Mouse (Mus musculus): ENCODE measurements around the gene Ccnjl.

The Ccnjl gene

GRCm38 (mm10) chr11:43518821-43519220 is 9.8 kb upstream of the Ccnjl start:
- DNase-seq (ENCODE audit: inconsistent age in 2 of 2, low spot score in 1 of 2), result no peak

- DNase-seq (ENCODE audit: inconsistent age in 2 of 2, low spot score in 1 of 2), result peak in 1 of 2 experiments; percentile 11
Measured at GRCm38 (mm10) chr11:43520521-43520920, 8.1 kb upstream of the Ccnjl start.

- peak in 1 of 2 experiments; percentile 89 for DNase-seq (ENCODE audit: inconsistent age in 2 of 2, low spot score in 1 of 2)
Measured at GRCm38 (mm10) chr11:43528078-43528682, 404 bp upstream of the Ccnjl start.

- DNase-seq (ENCODE audit: inconsistent age in 2 of 2, low spot score in 1 of 2), result peak in 1 of 2 experiments; percentile 46
Measured at GRCm38 (mm10) chr11:43530043-43530442, 1.5 kb downstream of the Ccnjl start.

- no peak for DNase-seq (ENCODE audit: inconsistent age in 2 of 2, low spot score in 1 of 2)
Measured at GRCm38 (mm10) chr11:43531619-43532018, 3.0 kb downstream of the Ccnjl start.

- DNase-seq (ENCODE audit: inconsistent age in 2 of 2, low spot score in 1 of 2), result no peak
Measured at GRCm38 (mm10) chr11:43537074-43537473, 8.5 kb downstream of the Ccnjl start.

- DNase-seq (ENCODE audit: inconsistent age in 2 of 2, low spot score in 1 of 2), result no peak
Measured at GRCm38 (mm10) chr11:43539863-43540262, 11.3 kb downstream of the Ccnjl start.

GRCm38 (mm10) chr11:43543711-43544466 is 15.3 kb downstream of the Ccnjl start:
- DNase-seq (ENCODE audit: inconsistent age in 2 of 2, low spot score in 1 of 2), result peak in 1 of 2 experiments; percentile 31

- DNase-seq (ENCODE audit: inconsistent age in 2 of 2, low spot score in 1 of 2), result peak; percentile 21 to 72
Measured at GRCm38 (mm10) chr11:43544819-43545218, 16.2 kb downstream of the Ccnjl start.

- DNase-seq (ENCODE audit: inconsistent age in 2 of 2, low spot score in 1 of 2), result peak; percentile 46 to 73
Measured at GRCm38 (mm10) chr11:43545873-43546475, 17.4 kb downstream of the Ccnjl start.

- DNase-seq (ENCODE audit: inconsistent age in 2 of 2, low spot score in 1 of 2), result no peak
Measured at GRCm38 (mm10) chr11:43546678-43547077, 18.1 kb downstream of the Ccnjl start.

GRCm38 (mm10) chr11:43548148-43548547 is 19.6 kb downstream of the Ccnjl start:
- DNase-seq (ENCODE audit: inconsistent age in 2 of 2, low spot score in 1 of 2), result peak; percentile 73 to 87

GRCm38 (mm10) chr11:43548657-43549435 is 20.3 kb downstream of the Ccnjl start:
- peak in 1 of 2 experiments; percentile 68 for DNase-seq (ENCODE audit: inconsistent age in 2 of 2, low spot score in 1 of 2)

GRCm38 (mm10) chr11:43549701-43550100 is 21.1 kb downstream of the Ccnjl start:
- peak; percentile 29 to 71 for DNase-seq (ENCODE audit: inconsistent age in 2 of 2, low spot score in 1 of 2)

- peak in 1 of 2 experiments; percentile 44 for DNase-seq (ENCODE audit: inconsistent age in 2 of 2, low spot score in 1 of 2)
Measured at GRCm38 (mm10) chr11:43551756-43552155, 23.2 kb downstream of the Ccnjl start.

GRCm38 (mm10) chr11:43552675-43553074 is 24.1 kb downstream of the Ccnjl start:
- no peak for DNase-seq (ENCODE audit: inconsistent age in 2 of 2, low spot score in 1 of 2)

- peak; percentile 32 to 64 for DNase-seq (ENCODE audit: inconsistent age in 2 of 2, low spot score in 1 of 2)
Measured at GRCm38 (mm10) chr11:43556538-43556937, 28.0 kb downstream of the Ccnjl start.

GRCm38 (mm10) chr11:43559515-43560292 is 31.1 kb downstream of the Ccnjl start:
- no peak for DNase-seq (ENCODE audit: inconsistent age in 2 of 2, low spot score in 1 of 2)

GRCm38 (mm10) chr11:43563654-43564244 is 35.2 kb downstream of the Ccnjl start:
- no peak for DNase-seq (ENCODE audit: inconsistent age in 2 of 2, low spot score in 1 of 2)

- no peak for DNase-seq (ENCODE audit: inconsistent age in 2 of 2, low spot score in 1 of 2)
Measured at GRCm38 (mm10) chr11:43565414-43565813, 36.8 kb downstream of the Ccnjl start.

All from adrenal gland, adult (tissue).